Mouse (Mus musculus) heart, embryonic 13.5 days (tissue): ENCODE results near the gene Tmem26. TPM values are rescaled to one million over a fixed set of nuclear protein-coding genes. Genes with fewer than 3 reads are reported as not detected.

Source experiments
- ATAC-seq: fragments of 200-750 bp; cut with Nextera tagmentation; 2 replicates; pipeline ENCODE4 v1.8.0; 2017; ENCODE audit warnings: moderate TSS enrichment; ENCODE audit not compliant: insufficient number of reproducible peaks, low FRiP score, low TSS enrichment; ENCODE audit errors: extremely low read depth
- H3K27ac ChIP-seq: fragments of 300-500 bp; sonication (generic); replicated peaks from 2 replicates; pipeline ENCODE4 v1.5.1; 2015; ENCODE audit warnings: moderate library complexity, mild to moderate bottlenecking, inconsistent platforms
- H3K27me3 ChIP-seq: fragments of 300-500 bp; sonication (generic); replicated peaks from 2 replicates; pipeline ENCODE4 v1.6.1; 2015; ENCODE audit warnings: mild to moderate bottlenecking, inconsistent platforms
- H3K36me3 ChIP-seq: fragments of 300-500 bp; sonication (generic); 2 replicates; pipeline ENCODE4 v1.6.1; 2015; ENCODE audit warnings: mild to moderate bottlenecking, inconsistent platforms
- H3K4me1 ChIP-seq: fragments of 300-500 bp; sonication (generic); 2 replicates; pipeline ENCODE4 v1.6.1; 2015; ENCODE audit warnings: inconsistent platforms
- H3K4me2 ChIP-seq: fragments of 300-500 bp; sonication (generic); 2 replicates; pipeline ENCODE4 v1.6.1; 2015; ENCODE audit warnings: inconsistent platforms, mild to moderate bottlenecking, moderate library complexity
- H3K4me3 ChIP-seq: fragments of 300-500 bp; sonication (generic); 2 replicates; pipeline ENCODE4 v1.5.1; 2015; ENCODE audit warnings: moderate library complexity, mild to moderate bottlenecking, inconsistent platforms
- H3K9ac ChIP-seq: fragments of 300-500 bp; sonication (generic); 2 replicates; pipeline ENCODE4 v1.6.1; 2015; ENCODE audit warnings: inconsistent platforms, mild to moderate bottlenecking, moderate library complexity
- H3K9me3 ChIP-seq: fragments of 300-500 bp; sonication (generic); 2 replicates; pipeline ENCODE4 v1.6.1; 2016; ENCODE audit warnings: inconsistent platforms
- WGBS: fragments of 180-500 bp; shearing (Covaris S2); methylation state at CpG from one replicate; pipeline ENCODE4 v1.1.7; 2015; ENCODE audit warnings: mixed read lengths; 5-methylcytosine and 5-hydroxymethylcytosine counted together
- polyA plus RNA-seq: library from polyadenylated mRNA; unstranded; fragments of >200 nt; fragmentation: Nextera tagmentation; extraction: Ambion mirVana; gene quantifications from 2 replicates; pipeline ENCODE4 v1.2.1, GENCODE M21; 2015

The Tmem26 gene
- polyA plus RNA-seq: 4.1 and 4.5 TPM in 2 replicates

GRCm38 (mm10) chr10:68723568-68724360 lies at the start of gene Tmem26:
Gene Tmem26 (plus strand): TSS chr10:68723646.
- Histone ChIP-seq H3K4me1 (peaks cover 21% of the 10 kb centered on the region), H3K9ac (peak within 1 kb of the TSS; percentile 83), H3K4me2 (peak within 1 kb of the TSS; percentile 95), H3K9me3 (no peaks in the 10 kb centered on the region), H3K27me3 (peaks cover 15% of the 10 kb centered on the region; the same call in 1 of the 2 replicates), H3K27ac (0 out of 2 replicates have a peak within 1 kb of the TSS, but pooled peaks have one; percentile 3), H3K4me3 (peak within 1 kb of the TSS; percentile 63), H3K36me3 (no peaks in the 10 kb centered on the region)
- no peak; the same call in 1 of the 2 replicates for ATAC-seq
- under 1% methylated on average over 32 of the region's 32 CpGs for WGBS

DNA sequence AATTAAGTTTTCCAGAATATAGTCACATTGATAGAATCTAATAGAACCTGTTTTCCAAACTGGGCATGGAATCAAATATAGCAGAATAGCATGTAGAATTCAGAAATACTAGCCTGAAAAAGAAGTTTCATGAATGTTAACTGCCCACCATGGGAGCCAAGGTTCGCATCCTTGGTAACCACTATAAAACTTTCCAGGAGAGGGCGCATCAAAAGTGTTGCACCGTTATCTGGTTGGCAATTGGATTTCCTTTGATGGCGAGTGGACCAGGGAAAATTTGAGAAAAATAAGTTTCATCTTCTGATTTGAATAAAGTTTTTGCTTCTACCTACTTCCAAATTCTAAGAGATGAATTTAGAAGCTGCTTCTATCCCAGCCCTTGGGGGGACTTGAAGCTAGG lies 44.8 kb upstream of the Tmem26 start:
- Histone ChIP-seq H3K27ac (no peak overlapping the region), H3K27me3 (no peaks in the 10 kb centered on the region), H3K36me3 (no peaks in the 10 kb centered on the region), H3K4me2 (no peak overlapping the region), H3K4me3 (no peak overlapping the region), H3K4me1 (no peaks in the 10 kb centered on the region), H3K9me3 (no peaks in the 10 kb centered on the region), H3K9ac (no peak overlapping the region)
- WGBS: 63% methylated on average over 4 of the region's 4 CpGs
- ATAC-seq: no peak

GRCm38 (mm10) chr10:68681233-68681632 lies 42.2 kb upstream of the Tmem26 start:
- no peak overlapping the region for H3K27ac ChIP-seq
- no peak for ATAC-seq
- no peaks in the 10 kb centered on the region for H3K36me3 ChIP-seq
- H3K9me3 ChIP-seq: no peaks in the 10 kb centered on the region
- H3K4me2 ChIP-seq: no peak overlapping the region
- no peak overlapping the region for H3K4me3 ChIP-seq
- WGBS: 56% methylated on average over 4 of the region's 4 CpGs
- no peaks in the 10 kb centered on the region for H3K4me1 ChIP-seq
- no peak overlapping the region for H3K9ac ChIP-seq
- H3K27me3 ChIP-seq: no peaks in the 10 kb centered on the region

DNA sequence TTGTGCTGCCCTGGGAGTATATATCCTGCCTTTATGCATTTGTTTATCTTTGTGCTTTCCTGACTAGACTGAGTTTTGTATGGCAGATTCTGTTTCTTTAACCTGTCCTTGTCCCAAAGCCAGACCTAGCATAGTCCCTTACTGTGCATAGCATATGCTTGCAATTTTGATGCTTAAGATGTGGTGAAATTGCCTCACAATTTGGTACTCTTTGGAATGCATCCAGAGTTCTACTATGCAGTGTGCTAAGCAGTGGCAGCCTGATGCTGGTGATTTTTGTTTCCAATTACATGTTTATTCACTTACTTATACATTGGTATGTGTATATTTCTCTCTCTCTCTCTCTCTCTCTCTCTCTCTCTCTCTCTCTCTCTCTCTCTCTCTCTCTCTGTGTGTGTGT lies 37.9 kb upstream of the Tmem26 start:
- H3K4me2 ChIP-seq: no peak overlapping the region
- no peaks in the 10 kb centered on the region for H3K4me1 ChIP-seq
- H3K36me3 ChIP-seq: no peaks in the 10 kb centered on the region
- H3K4me3 ChIP-seq: no peak overlapping the region
- no peaks in the 10 kb centered on the region for H3K9me3 ChIP-seq
- ATAC-seq: no peak
- H3K9ac ChIP-seq: no peak overlapping the region
- no peak overlapping the region for H3K27ac ChIP-seq
- no peaks in the 10 kb centered on the region for H3K27me3 ChIP-seq

DNA sequence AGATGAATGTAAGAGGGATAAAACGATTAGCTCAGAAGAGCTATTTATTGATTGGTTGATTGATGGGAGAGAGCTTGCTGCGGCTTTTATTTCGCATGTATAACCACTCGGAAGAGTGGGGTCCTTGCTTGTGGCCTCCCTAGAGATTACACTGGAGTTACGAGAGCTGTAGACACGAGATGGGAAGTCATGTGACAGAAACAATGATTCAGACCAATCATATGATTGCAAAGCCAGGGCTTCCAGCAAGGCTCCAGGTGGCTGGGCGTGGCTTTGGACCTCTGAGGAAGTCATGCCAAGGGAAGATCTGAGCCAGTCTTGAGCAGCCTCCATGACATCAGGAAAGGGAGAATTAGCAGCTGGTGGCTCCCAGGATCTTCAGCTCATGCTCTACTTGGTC lies 32.3 kb upstream of the Tmem26 start:
- no peak overlapping the region for H3K9ac ChIP-seq
- no peak overlapping the region for H3K27ac ChIP-seq
- H3K4me1 ChIP-seq: no peaks in the 10 kb centered on the region
- no peaks in the 10 kb centered on the region for H3K27me3 ChIP-seq
- H3K4me2 ChIP-seq: no peak overlapping the region
- ATAC-seq: no peak
- 71% methylated on average over 7 of the region's 7 CpGs for WGBS
- no peaks in the 10 kb centered on the region for H3K9me3 ChIP-seq
- H3K36me3 ChIP-seq: no peaks in the 10 kb centered on the region
- no peak overlapping the region for H3K4me3 ChIP-seq

DNA sequence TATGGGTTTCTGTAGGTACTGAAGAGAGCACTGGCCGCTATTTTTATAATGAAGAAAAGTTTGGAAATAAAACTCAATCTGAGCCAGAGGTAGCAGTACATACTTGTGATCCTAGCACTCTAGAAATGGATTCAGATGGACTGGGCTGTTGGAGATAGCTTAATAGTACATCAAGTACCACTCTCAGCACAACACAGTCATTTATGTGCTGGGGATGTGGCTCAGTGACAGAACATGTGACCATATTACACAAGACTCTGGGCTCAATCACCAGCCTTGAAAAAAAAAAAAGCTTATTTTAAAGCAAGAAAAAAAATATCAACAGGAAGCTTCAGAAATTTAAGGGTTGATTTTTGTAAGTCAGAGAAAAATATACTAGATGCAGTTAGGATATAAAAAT lies 31.0 kb upstream of the Tmem26 start:
- Histone ChIP-seq H3K27me3 (no peaks in the 10 kb centered on the region), H3K27ac (no peak overlapping the region), H3K36me3 (no peaks in the 10 kb centered on the region), H3K9ac (no peak overlapping the region), H3K4me2 (no peak overlapping the region), H3K4me1 (no peaks in the 10 kb centered on the region), H3K9me3 (no peaks in the 10 kb centered on the region), H3K4me3 (no peak overlapping the region)
- ATAC-seq: no peak
- 69% methylated on average over 1 of the region's 1 CpGs for WGBS

DNA sequence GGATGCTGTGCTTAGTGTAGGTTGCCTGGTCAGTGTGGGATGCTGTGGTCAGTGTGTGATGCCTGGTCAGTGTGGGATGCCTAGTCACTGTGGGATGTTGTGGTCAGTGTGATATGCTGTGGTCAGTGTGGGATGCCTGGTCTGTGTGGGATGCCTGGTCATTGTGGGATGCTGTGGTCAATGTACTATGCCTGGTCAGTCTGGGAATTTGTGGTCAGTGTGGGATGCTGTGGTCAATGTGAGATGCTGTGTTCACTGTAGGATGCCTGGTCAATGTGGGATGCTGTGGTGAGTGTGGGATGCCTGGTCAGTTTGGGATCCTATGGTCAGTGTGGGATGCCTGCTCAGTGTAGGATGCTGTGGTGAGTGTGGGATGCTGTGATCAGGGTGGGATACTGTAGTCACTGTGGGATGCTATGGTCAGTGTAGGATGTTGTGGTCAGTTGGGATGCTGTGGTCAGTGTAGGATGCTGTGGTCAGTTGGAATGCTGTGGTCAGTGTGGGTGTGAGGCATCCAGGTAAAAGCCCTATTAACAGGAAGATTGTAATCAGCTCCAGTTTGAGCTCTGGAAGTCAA lies 27.6 kb upstream of the Tmem26 start:
- H3K36me3 ChIP-seq: no peaks in the 10 kb centered on the region
- H3K4me1 ChIP-seq: no peaks in the 10 kb centered on the region
- no peaks in the 10 kb centered on the region for H3K27me3 ChIP-seq
- no peak for ATAC-seq
- H3K4me2 ChIP-seq: no peak overlapping the region
- no peak overlapping the region for H3K9ac ChIP-seq
- no peaks in the 10 kb centered on the region for H3K9me3 ChIP-seq
- H3K27ac ChIP-seq: no peak overlapping the region
- no peak overlapping the region for H3K4me3 ChIP-seq

DNA sequence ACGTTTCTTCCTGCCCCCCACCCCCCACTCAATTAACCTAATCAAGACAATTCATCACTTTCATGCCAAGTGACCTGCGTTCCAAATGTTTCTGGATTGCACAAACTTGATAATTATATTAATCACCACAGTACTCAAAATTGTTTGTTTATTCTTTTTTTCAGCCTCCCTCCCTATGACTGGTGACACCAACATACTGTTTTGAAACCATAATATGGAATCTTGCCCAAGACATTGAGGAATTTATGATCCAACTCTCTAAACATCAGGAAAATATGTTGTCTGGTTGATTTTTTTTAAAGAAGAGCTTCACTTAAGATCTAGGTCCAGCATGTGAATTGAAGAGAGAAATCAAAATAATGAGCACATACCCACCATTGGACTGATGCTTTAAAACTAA lies 19.2 kb upstream of the Tmem26 start:
- 51% methylated on average over 2 of the region's 2 CpGs for WGBS
- no peak for ATAC-seq
- H3K36me3 ChIP-seq: no peaks in the 10 kb centered on the region

DNA sequence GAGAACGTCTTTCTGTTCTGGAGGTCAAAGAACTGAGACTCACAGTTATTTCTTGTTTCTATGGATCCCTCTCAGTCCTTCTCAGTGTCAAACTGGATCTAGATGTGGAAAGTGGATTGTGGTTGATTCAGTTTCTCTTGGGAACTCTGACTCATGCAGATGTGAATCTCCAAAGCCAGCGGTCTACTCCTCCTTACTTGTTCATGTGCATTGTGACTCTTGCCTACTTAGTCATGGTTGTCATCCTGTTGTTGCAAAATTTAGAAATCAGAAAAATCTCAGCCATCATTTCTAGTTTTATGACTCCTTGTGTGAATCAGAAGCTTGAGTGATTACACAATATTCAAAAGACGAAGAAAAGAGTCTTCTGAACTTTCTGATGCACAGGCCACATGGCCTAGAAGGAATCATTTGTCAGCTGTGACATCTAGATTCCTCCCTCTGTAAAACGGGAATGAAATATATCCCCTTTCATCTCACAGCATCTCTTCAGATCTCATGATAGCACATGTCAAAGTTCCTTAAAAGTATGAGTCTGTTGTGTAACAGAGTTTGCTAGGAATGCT lies 17.9 kb upstream of the Tmem26 start:
- Histone ChIP-seq H3K27ac (no peak overlapping the region), H3K9ac (no peak overlapping the region), H3K4me2 (no peak overlapping the region), H3K36me3 (no peaks in the 10 kb centered on the region), H3K27me3 (no peaks in the 10 kb centered on the region), H3K4me1 (no peaks in the 10 kb centered on the region), H3K4me3 (no peak overlapping the region), H3K9me3 (0 out of 2 replicates have a peak, but pooled peaks cover 7% of the 10 kb centered on the region)
- no peak for ATAC-seq
- WGBS: 76% methylated on average over 4 of the region's 4 CpGs

More for the DNA sequence above, 19.2 kb upstream of the Tmem26 start:
- Histone ChIP-seq H3K4me1 (no peaks in the 10 kb centered on the region), H3K4me2 (no peak overlapping the region), H3K9ac (no peak overlapping the region), H3K27ac (no peak overlapping the region), H3K4me3 (no peak overlapping the region), H3K27me3 (no peaks in the 10 kb centered on the region), H3K9me3 (0 out of 2 replicates have a peak, but pooled peaks cover 7% of the 10 kb centered on the region)

DNA sequence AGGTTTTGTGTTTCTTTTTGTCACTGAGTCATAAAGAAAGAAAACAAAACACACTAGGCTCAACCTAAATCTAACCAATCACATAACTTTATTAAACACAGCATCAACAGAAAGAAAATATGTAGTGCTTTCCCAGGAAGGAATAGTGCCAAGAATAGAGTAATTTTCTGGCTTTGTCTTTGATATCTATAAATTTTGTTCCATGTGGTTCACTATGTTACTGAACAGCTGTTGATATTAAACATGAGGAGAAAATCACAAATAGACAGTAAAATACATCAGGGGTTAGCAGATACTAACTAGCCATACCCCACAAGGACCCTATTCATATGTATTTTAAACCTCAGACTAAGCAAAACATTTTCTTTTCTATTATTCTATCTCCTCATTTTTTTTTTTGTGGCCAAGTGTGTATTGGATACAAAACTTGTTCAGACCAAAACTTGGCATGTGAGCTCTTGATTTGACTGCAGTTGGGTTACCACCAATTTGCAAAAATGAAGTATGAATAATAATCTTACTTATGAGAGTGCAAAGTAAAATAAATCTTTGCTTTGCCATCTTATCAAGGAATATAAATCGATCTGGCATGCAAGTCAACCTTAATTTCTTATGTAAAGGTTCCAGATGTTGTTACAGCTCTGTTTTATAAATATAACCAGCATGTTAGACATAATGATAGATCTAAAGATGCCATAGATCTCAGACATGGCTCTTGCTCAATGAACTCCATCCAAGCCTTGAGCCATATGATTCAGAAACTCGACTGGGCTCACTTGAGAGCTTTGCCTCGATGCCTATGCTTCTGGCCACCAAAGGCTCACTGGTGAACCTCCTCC lies 16.2 kb upstream of the Tmem26 start:
- no peaks in the 10 kb centered on the region for H3K27me3 ChIP-seq
- no peak overlapping the region for H3K27ac ChIP-seq
- no peak overlapping the region for H3K4me2 ChIP-seq
- H3K4me3 ChIP-seq: no peak overlapping the region
- no peak for ATAC-seq
- H3K9me3 ChIP-seq: 0 out of 2 replicates have a peak, but pooled peaks cover 7% of the 10 kb centered on the region
- H3K4me1 ChIP-seq: no peaks in the 10 kb centered on the region
- H3K36me3 ChIP-seq: no peaks in the 10 kb centered on the region
- WGBS: 63% methylated on average over 3 of the region's 3 CpGs
- H3K9ac ChIP-seq: no peak overlapping the region

DNA sequence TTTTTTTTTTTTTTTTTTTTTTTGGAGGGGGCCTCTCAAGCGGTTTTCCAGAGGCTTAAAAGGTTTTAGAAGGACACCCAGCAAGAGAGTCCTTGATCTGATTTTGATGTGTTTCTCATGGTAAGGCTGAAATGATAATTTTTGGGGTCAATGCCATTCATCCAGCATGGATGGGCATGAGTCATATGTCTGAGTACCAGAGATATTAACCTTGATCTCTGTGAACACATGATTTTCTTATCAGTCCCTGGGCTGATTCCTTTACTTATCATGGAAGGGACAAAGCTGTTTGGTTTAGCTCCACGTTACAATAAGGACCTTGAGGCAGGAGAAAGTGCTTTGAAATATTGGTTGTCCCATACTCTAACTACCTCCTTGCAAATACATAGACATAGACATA lies 10.5 kb upstream of the Tmem26 start:
- H3K9ac ChIP-seq: no peak overlapping the region
- H3K27me3 ChIP-seq: no peaks in the 10 kb centered on the region
- H3K36me3 ChIP-seq: no peaks in the 10 kb centered on the region
- H3K4me3 ChIP-seq: no peak overlapping the region
- WGBS: 42% methylated on average over 2 of the region's 2 CpGs
- H3K9me3 ChIP-seq: 0 out of 2 replicates have a peak, but pooled peaks cover 3% of the 10 kb centered on the region
- ATAC-seq: no peak
- no peaks in the 10 kb centered on the region for H3K4me1 ChIP-seq
- H3K27ac ChIP-seq: no peak overlapping the region
- no peak overlapping the region for H3K4me2 ChIP-seq
